Mouse (Mus musculus): ENCODE results near the gene Bud31. TPM values are rescaled to one million over a fixed set of nuclear protein-coding genes. Genes with fewer than 3 reads are reported as not detected.

Gene Bud31
- total and polyA plus RNA-seq, 3 experiments, result 36.6 to 66.5 (median 56.5) TPM

GRCm38 (mm10) chr5:145140611-145141010 is 449 bp downstream of the Bud31 start:
- WGBS, result under 1% methylated on average over 18 of the region's 18 CpGs

GRCm38 (mm10) chr5:145147748-145148147 is 7.6 kb downstream of the Bud31 start:
- H3K4me1 ChIP-seq (ENCODE audit: control insufficient read depth, insufficient read depth, low read length), result no peaks in the 10 kb centered on the region
- DNase-seq, result no peak
- no peaks in the 10 kb centered on the region for H3K79me2 ChIP-seq (replicated peaks; ENCODE audit: control insufficient read depth, insufficient read depth, low read length)
- no peak overlapping the region for H3K4me3 ChIP-seq
- H3K27ac ChIP-seq, result no peak overlapping the region
- intact Hi-C loops (cut with DNase I), result no loop called here
- 82% methylated on average over 5 of the region's 5 CpGs for WGBS
- H3K27me3 ChIP-seq (ENCODE audit: control insufficient read depth, insufficient read depth, low read length), result no peaks in the 10 kb centered on the region
- peaks cover 3% of the 10 kb centered on the region; the same call in 1 of the 2 replicates for H3K36me3 ChIP-seq (ENCODE audit: control insufficient read depth, insufficient read depth, low read length)
- no peak for TF ChIP-seq POLR2A (IDR thresholded peaks at IDR 0.05; ENCODE audit: insufficient read depth, low read depth, low read length)
- no peak overlapping the region for H3K9ac ChIP-seq (ENCODE audit: low read depth, low read length)

More at GRCm38 (mm10) chr5:145140611-145141010, 449 bp downstream of the Bud31 start:
- H3K27ac ChIP-seq, result peak overlapping the region; percentile 99
- peaks cover 4% of the 10 kb centered on the region for H3K79me2 ChIP-seq (replicated peaks; ENCODE audit: control insufficient read depth, insufficient read depth, low read length)
- peaks cover 8% of the 10 kb centered on the region for H3K4me1 ChIP-seq (ENCODE audit: control insufficient read depth, insufficient read depth, low read length)
- H3K27me3 ChIP-seq (ENCODE audit: control insufficient read depth, insufficient read depth, low read length), result no peaks in the 10 kb centered on the region
- H3K36me3 ChIP-seq (ENCODE audit: control insufficient read depth, insufficient read depth, low read length), result peaks cover 16% of the 10 kb centered on the region; the same call in 1 of the 2 replicates
- peak overlapping the region; percentile 75 for H3K9ac ChIP-seq (ENCODE audit: low read depth, low read length)
- no peak for TF ChIP-seq POLR2A (IDR thresholded peaks at IDR 0.05; ENCODE audit: insufficient read depth, low read depth, low read length)
- TF ChIP-seq EP300 (IDR thresholded peaks at IDR 0.05; ENCODE audit: insufficient read depth, low read depth, low read length), result no peak
- TF ChIP-seq CTCF (IDR thresholded peaks at IDR 0.05), result no peak
- intact Hi-C loops (cut with DNase I), result loop anchor here (1.0 to 2.0 kb wide), 3 partner anchors 24 to 60 kb away; partner anchors contain the start of genes Cpsf4, Ptcd1 and Zkscan14
- no peak for DNase-seq
- H3K4me3 ChIP-seq, result peak overlapping the region; percentile 85

- Histone ChIP-seq H3K27me3 (ENCODE audit: control insufficient read depth, insufficient read depth, low read length) (no peaks in the 10 kb centered on the region), H3K27ac (no peak overlapping the region), H3K9ac (ENCODE audit: low read depth, low read length) (no peak overlapping the region), H3K4me1 (ENCODE audit: control insufficient read depth, insufficient read depth, low read length) (no peaks in the 10 kb centered on the region), H3K4me3 (no peak overlapping the region), H3K36me3 (ENCODE audit: control insufficient read depth, insufficient read depth, low read length) (peaks cover 3% of the 10 kb centered on the region; the same call in 1 of the 2 replicates), H3K79me2 (replicated peaks; ENCODE audit: control insufficient read depth, insufficient read depth, low read length) (no peaks in the 10 kb centered on the region)
- no peak for TF ChIP-seq CTCF (IDR thresholded peaks at IDR 0.05)
- TF ChIP-seq POLR2A (IDR thresholded peaks at IDR 0.05; ENCODE audit: insufficient read depth, low read depth, low read length), result no peak
- no peak for TF ChIP-seq EP300 (IDR thresholded peaks at IDR 0.05; ENCODE audit: insufficient read depth, low read depth, low read length)
- WGBS, result 78% methylated on average over 6 of the region's 6 CpGs
- intact Hi-C loops (cut with DNase I), result no loop called here
- no peak for DNase-seq
These were observed 9.1 kb downstream of the Bud31 start for GRCm38 (mm10) chr5:145149294-145149693.

- intact Hi-C loops (cut with DNase I), result no loop called here
- Histone ChIP-seq H3K27ac (no peak overlapping the region), H3K4me1 (ENCODE audit: control insufficient read depth, insufficient read depth, low read length) (no peaks in the 10 kb centered on the region), H3K36me3 (ENCODE audit: control insufficient read depth, insufficient read depth, low read length) (no peaks in the 10 kb centered on the region), H3K79me2 (replicated peaks; ENCODE audit: control insufficient read depth, insufficient read depth, low read length) (no peaks in the 10 kb centered on the region), H3K27me3 (ENCODE audit: control insufficient read depth, insufficient read depth, low read length) (no peaks in the 10 kb centered on the region), H3K4me3 (no peak overlapping the region), H3K9ac (ENCODE audit: low read depth, low read length) (no peak overlapping the region)
- no peak for TF ChIP-seq EP300 (IDR thresholded peaks at IDR 0.05; ENCODE audit: insufficient read depth, low read depth, low read length)
- TF ChIP-seq CTCF (IDR thresholded peaks at IDR 0.05), result no peak
- TF ChIP-seq POLR2A (IDR thresholded peaks at IDR 0.05; ENCODE audit: insufficient read depth, low read depth, low read length), result no peak
- WGBS, result 88% methylated on average over 5 of the region's 5 CpGs
- DNase-seq, result no peak
These were observed 12.5 kb downstream of the Bud31 start for GRCm38 (mm10) chr5:145152690-145153089.

- TF ChIP-seq POLR2A (IDR thresholded peaks at IDR 0.05; ENCODE audit: insufficient read depth, low read depth, low read length) (no peak), EP300 (IDR thresholded peaks at IDR 0.05; ENCODE audit: insufficient read depth, low read depth, low read length) (no peak), CTCF (IDR thresholded peaks at IDR 0.05) (no peak)
- no peak for DNase-seq
- H3K27me3 ChIP-seq (ENCODE audit: control insufficient read depth, insufficient read depth, low read length), result no peaks in the 10 kb centered on the region
- no peak overlapping the region for H3K9ac ChIP-seq (ENCODE audit: low read depth, low read length)
- 93% methylated on average over 14 of the region's 14 CpGs for WGBS
- no peak overlapping the region for H3K4me3 ChIP-seq
- intact Hi-C loops (cut with DNase I), result no loop called here
- peaks cover 4% of the 10 kb centered on the region for H3K4me1 ChIP-seq (ENCODE audit: control insufficient read depth, insufficient read depth, low read length)
- H3K79me2 ChIP-seq (replicated peaks; ENCODE audit: control insufficient read depth, insufficient read depth, low read length), result no peaks in the 10 kb centered on the region
- peaks cover 3% of the 10 kb centered on the region; the same call in 1 of the 2 replicates for H3K36me3 ChIP-seq (ENCODE audit: control insufficient read depth, insufficient read depth, low read length)
- no peak overlapping the region for H3K27ac ChIP-seq
These were observed 21.2 kb downstream of the Bud31 start for GRCm38 (mm10) chr5:145161361-145161760.

- Histone ChIP-seq H3K27ac (peak overlapping the region; percentile 95), H3K36me3 (ENCODE audit: control insufficient read depth, insufficient read depth, low read length) (peaks cover 3% of the 10 kb centered on the region; the same call in 1 of the 2 replicates), H3K27me3 (ENCODE audit: control insufficient read depth, insufficient read depth, low read length) (no peaks in the 10 kb centered on the region), H3K4me3 (peak overlapping the region; percentile 82), H3K4me1 (ENCODE audit: control insufficient read depth, insufficient read depth, low read length) (peaks cover 7% of the 10 kb centered on the region), H3K9ac (ENCODE audit: low read depth, low read length) (peak overlapping the region; percentile 60), H3K79me2 (replicated peaks; ENCODE audit: control insufficient read depth, insufficient read depth, low read length) (peaks cover 2% of the 10 kb centered on the region; the same call in 1 of the 2 replicates)
- 33% methylated on average over 3 of the region's 3 CpGs for WGBS
- TF ChIP-seq CTCF (IDR thresholded peaks at IDR 0.05) (no peak), POLR2A (IDR thresholded peaks at IDR 0.05; ENCODE audit: insufficient read depth, low read depth, low read length) (no peak), EP300 (IDR thresholded peaks at IDR 0.05; ENCODE audit: insufficient read depth, low read depth, low read length) (no peak)
- no peak for DNase-seq
- intact Hi-C loops (cut with DNase I), result loop anchor here (5.0 kb wide), 1 partner anchor 1852 kb away; no protein-coding TSS in a partner anchor
These were observed 24.5 kb downstream of the Bud31 start for GRCm38 (mm10) chr5:145164710-145165109.

Data from heart, adult 2 months (tissue).